ENCODE assay signal across 12 mouse cellular contexts in the genomic region with DNA sequence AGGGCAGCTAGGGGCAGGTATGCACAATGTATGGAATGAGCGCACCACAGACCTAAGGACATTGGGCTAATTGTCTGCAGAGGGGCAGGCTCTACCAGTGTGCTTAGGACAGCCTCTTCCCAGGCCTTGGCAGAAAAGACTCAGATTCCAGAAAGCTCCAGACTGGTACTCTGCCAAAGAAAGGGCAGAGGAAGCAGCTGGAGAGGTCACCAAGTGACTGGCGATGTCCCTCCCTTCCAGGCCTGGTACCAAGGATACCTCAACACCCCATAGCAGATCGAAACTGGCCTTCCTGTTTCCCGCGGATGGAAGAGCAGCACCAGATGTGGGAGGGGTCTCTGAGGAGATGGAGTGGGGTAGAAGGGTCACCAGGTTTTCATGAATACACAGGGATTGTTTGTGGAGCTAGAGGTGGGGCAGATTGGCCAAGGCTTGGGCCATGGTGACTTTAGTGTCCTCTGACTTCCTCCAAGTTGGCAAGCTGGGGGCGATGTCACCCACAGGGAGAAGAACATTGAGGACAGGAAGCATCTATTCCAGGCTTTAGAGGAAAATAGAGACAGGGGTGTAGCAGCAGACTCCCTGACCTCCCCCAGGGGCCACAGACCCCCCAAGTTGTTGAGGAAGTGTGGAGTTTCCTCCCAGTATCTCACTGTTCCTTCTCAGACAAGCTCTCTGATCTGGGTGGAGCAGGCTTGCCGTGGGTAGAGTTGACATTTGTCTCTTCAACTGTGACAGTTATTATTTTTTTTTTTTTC. TPM values are rescaled to one million over a fixed set of nuclear protein-coding genes. Genes with fewer than 3 reads are reported as not detected.
DNase-seq lines count a peak whose midpoint lies in the region; ATAC-seq and TF ChIP-seq lines count a peak whose summit lies in the region.
"Had no signal": no experiment of that assay in that cellular context is flagged by ENCODE, and none has a peak within 500 bp of the region (broad histone marks: within the 10 kb centered on the region; RNA-seq: fewer than 3 reads in every experiment).

No protein-coding gene starts in this region.

- intact Hi-C loops in heart, postnatal 25 days (cut with DNase I): no loop called here

- no peaks in the 10 kb centered on the region for H3K4me1 ChIP-seq in stomach, postnatal 0 days (replicated peaks; ENCODE audit: control insufficient read depth, insufficient read depth)

- H3K36me3 ChIP-seq in stomach, postnatal 0 days (ENCODE audit: control insufficient read depth, insufficient read depth, low read length): no peaks in the 10 kb centered on the region
- H3K36me3 ChIP-seq: lung, embryonic 15.5 days had no signal

- no peak for TF ChIP-seq EP300 in stomach, postnatal 0 days (optimal IDR thresholded peaks at IDR 0.05)

- H3K9me3 ChIP-seq in stomach, postnatal 0 days (ENCODE audit: control insufficient read depth, low read length): no peaks in the 10 kb centered on the region
- H3K9me3 ChIP-seq: lung, embryonic 15.5 days had no signal

- H3K27ac ChIP-seq in stomach, postnatal 0 days (replicated peaks): no peak overlapping the region
- H3K27ac ChIP-seq: lung, embryonic 15.5 days had no signal

- H3K9ac ChIP-seq in stomach, postnatal 0 days (ENCODE audit: low read length): no peak overlapping the region
- H3K9ac ChIP-seq: lung, embryonic 15.5 days had no signal

- no peak overlapping the region for H3K4me3 ChIP-seq in stomach, postnatal 0 days (ENCODE audit: low read depth, low read length)
- H3K4me3 ChIP-seq: lung, embryonic 15.5 days had no signal

- peak; percentile 33; the same call in 1 of the 2 replicates for ATAC-seq in stomach, postnatal 0 days (ENCODE audit: low FRiP score, low TSS enrichment)
- ATAC-seq: CD4-positive, CD25-positive, alpha-beta regulatory T cell, adult 4 months; Patski had no signal

- 66% methylated on average over 7 of the region's 7 CpGs for WGBS in stomach, postnatal 0 days

- TF ChIP-seq CTCF in stomach, postnatal 0 days (IDR thresholded peaks at IDR 0.05; ENCODE audit: low read depth): no peak

- no peaks in the 10 kb centered on the region for H3K27me3 ChIP-seq in stomach, postnatal 0 days (ENCODE audit: control insufficient read depth, insufficient read depth, low read length)
- H3K27me3 ChIP-seq: lung, embryonic 15.5 days; Patski had no signal

- DNase-seq in heart, adult 18-20 months: peak; percentile 43 to 61
- no peak for DNase-seq in heart, postnatal 25 days (ENCODE audit: low spot score)
- peak; percentile 18 for DNase-seq in retina, postnatal 1 day
- no peak for DNase-seq in retina, embryonic 14.5 days (ENCODE audit: low spot score)
- peak; percentile 66 for DNase-seq in kidney, postnatal 14 days
- no peak for DNase-seq in stomach, postnatal 0 days (ENCODE audit: low spot score)
- DNase-seq in urinary bladder, postnatal 25 days (ENCODE audit: low spot score): no peak
- no peak for DNase-seq in frontal cortex, postnatal 36 days (ENCODE audit: low spot score in 2 of 2)
- DNase-seq: gastrocnemius, postnatal 36 days had no signal

- H3K4me2 ChIP-seq in stomach, postnatal 0 days (replicated peaks; ENCODE audit: low read depth): no peak overlapping the region
- H3K4me2 ChIP-seq: lung, embryonic 15.5 days had no signal

RNA-seq across cellular contexts. Expression of a gene that starts 49.1 kb away (rescaled TPM):
- 1 to 10 TPM; 2.1 to 5.4 TPM for total RNA-seq in heart, adult 18-20 months (2021)
- total RNA-seq in heart, postnatal 25 days (2021): 1 to 10 TPM; 3.4 to 3.9 TPM
- 18.2 and 23.2 TPM in 2 replicates for polyA plus RNA-seq in stomach, postnatal 0 days (2015; fragmentation: Nextera tagmentation; extraction: Ambion mirVana)

Comparison
In these comparisons a context has a peak if more than half of its experiments do, and no peak if none do; other contexts are left out.
1. DNase-seq: peak in heart, adult 18-20 months (2 of 2), retina, postnatal 1 day (single experiment) and kidney, postnatal 14 days (single experiment); none in heart, postnatal 25 days (single experiment), retina, embryonic 14.5 days (single experiment), stomach, postnatal 0 days (single experiment), urinary bladder, postnatal 25 days (single experiment) and frontal cortex, postnatal 36 days (0 of 2).